Mouse (Mus musculus): Measurements from ENCODE around the gene Il20rb. TPM values are rescaled to one million over a fixed set of nuclear protein-coding genes. Genes with fewer than 3 reads are reported as not detected.

Gene Il20rb
- polyA plus RNA-seq, 1 experiment from 2014 or later = 2.2 TPM

- WGBS = 78% methylated on average over 1 of the region's 1 CpGs
- Histone ChIP-seq H3K4me1 (ENCODE audit: control insufficient read depth, insufficient read depth, low read length) (peaks cover 3% of the 10 kb centered on the region; the same call in 1 of the 2 replicates), H3K4me2 (ENCODE audit: low read depth, low read length) (no peak overlapping the region), H3K9me3 (replicated peaks; ENCODE audit: control insufficient read depth, low read length) (peaks cover 9% of the 10 kb centered on the region), H3K27ac (ENCODE audit: low read length) (no peak overlapping the region), H3K36me3 (ENCODE audit: control insufficient read depth, insufficient read depth) (peaks cover 2% of the 10 kb centered on the region; the same call in 1 of the 2 replicates), H3K27me3 (ENCODE audit: control insufficient read depth, insufficient read depth, low read length) (no peaks in the 10 kb centered on the region), H3K4me3 (ENCODE audit: low read length) (no peak overlapping the region), H3K9ac (ENCODE audit: low read length) (no peak overlapping the region)
- ATAC-seq (replicated peaks; ENCODE audit: extremely low read depth, insufficient read depth, low FRiP score) = no peak
Measured at GRCm38 (mm10) chr9:100474056-100474455, 12.5 kb downstream of the Il20rb start.

- Histone ChIP-seq H3K27ac (ENCODE audit: low read length) (no peak overlapping the region), H3K4me1 (ENCODE audit: control insufficient read depth, insufficient read depth, low read length) (peaks cover 3% of the 10 kb centered on the region; the same call in 1 of the 2 replicates), H3K4me3 (ENCODE audit: low read length) (no peak overlapping the region), H3K9ac (ENCODE audit: low read length) (no peak overlapping the region), H3K9me3 (replicated peaks; ENCODE audit: control insufficient read depth, low read length) (peaks cover 9% of the 10 kb centered on the region), H3K27me3 (ENCODE audit: control insufficient read depth, insufficient read depth, low read length) (no peaks in the 10 kb centered on the region), H3K36me3 (ENCODE audit: control insufficient read depth, insufficient read depth) (peaks cover 2% of the 10 kb centered on the region; the same call in 1 of the 2 replicates), H3K4me2 (ENCODE audit: low read depth, low read length) (no peak overlapping the region)
- WGBS = 73% methylated on average over 6 of the region's 6 CpGs
- no peak for ATAC-seq (replicated peaks; ENCODE audit: extremely low read depth, insufficient read depth, low FRiP score)
Measured at GRCm38 (mm10) chr9:100473361-100473760, 13.2 kb downstream of the Il20rb start.

- Histone ChIP-seq H3K27me3 (ENCODE audit: control insufficient read depth, insufficient read depth, low read length) (no peaks in the 10 kb centered on the region), H3K4me2 (ENCODE audit: low read depth, low read length) (no peak overlapping the region), H3K4me3 (ENCODE audit: low read length) (no peak overlapping the region), H3K9ac (ENCODE audit: low read length) (no peak overlapping the region), H3K27ac (ENCODE audit: low read length) (no peak overlapping the region), H3K9me3 (replicated peaks; ENCODE audit: control insufficient read depth, low read length) (peaks cover 9% of the 10 kb centered on the region), H3K36me3 (ENCODE audit: control insufficient read depth, insufficient read depth) (peaks cover 2% of the 10 kb centered on the region; the same call in 1 of the 2 replicates), H3K4me1 (ENCODE audit: control insufficient read depth, insufficient read depth, low read length) (peaks cover 3% of the 10 kb centered on the region; the same call in 1 of the 2 replicates)
- ATAC-seq (replicated peaks; ENCODE audit: extremely low read depth, insufficient read depth, low FRiP score) = no peak
- WGBS = 91% methylated on average over 8 of the region's 8 CpGs
Measured at GRCm38 (mm10) chr9:100472931-100473330, 13.7 kb downstream of the Il20rb start.

GRCm38 (mm10) chr9:100471605-100471953 is 15.0 kb downstream of the Il20rb start:
- ATAC-seq (replicated peaks; ENCODE audit: extremely low read depth, insufficient read depth, low FRiP score) = no peak
- no peak overlapping the region for H3K9ac ChIP-seq (ENCODE audit: low read length)
- H3K27me3 ChIP-seq (ENCODE audit: control insufficient read depth, insufficient read depth, low read length) = no peaks in the 10 kb centered on the region

GRCm38 (mm10) chr9:100470936-100471604 is 15.5 kb downstream of the Il20rb start:
- peaks cover 2% of the 10 kb centered on the region; the same call in 1 of the 2 replicates for H3K36me3 ChIP-seq (ENCODE audit: control insufficient read depth, insufficient read depth)
- H3K4me2 ChIP-seq (ENCODE audit: low read depth, low read length) = no peak overlapping the region
- no peak overlapping the region for H3K4me3 ChIP-seq (ENCODE audit: low read length)
- WGBS = 58% methylated on average over 8 of the region's 8 CpGs
- H3K27ac ChIP-seq (ENCODE audit: low read length) = peak overlapping the region; percentile 54; the same call in 1 of the 2 replicates
- H3K27me3 ChIP-seq (ENCODE audit: control insufficient read depth, insufficient read depth, low read length) = no peaks in the 10 kb centered on the region
- H3K9me3 ChIP-seq (replicated peaks; ENCODE audit: control insufficient read depth, low read length) = no peaks in the 10 kb centered on the region
- peaks cover 3% of the 10 kb centered on the region; the same call in 1 of the 2 replicates for H3K4me1 ChIP-seq (ENCODE audit: control insufficient read depth, insufficient read depth, low read length)
- no peak overlapping the region for H3K9ac ChIP-seq (ENCODE audit: low read length)
- ATAC-seq (replicated peaks; ENCODE audit: extremely low read depth, insufficient read depth, low FRiP score) = peak; percentile 39; the same call in 1 of the 2 replicates

More at GRCm38 (mm10) chr9:100471605-100471953, 15.0 kb downstream of the Il20rb start:
- Histone ChIP-seq H3K36me3 (ENCODE audit: control insufficient read depth, insufficient read depth) (peaks cover 2% of the 10 kb centered on the region; the same call in 1 of the 2 replicates), H3K4me3 (ENCODE audit: low read length) (no peak overlapping the region), H3K9me3 (replicated peaks; ENCODE audit: control insufficient read depth, low read length) (peaks cover under 1% of the 10 kb centered on the region; the same call in 1 of the 2 replicates), H3K27ac (ENCODE audit: low read length) (no peak overlapping the region), H3K4me1 (ENCODE audit: control insufficient read depth, insufficient read depth, low read length) (peaks cover 3% of the 10 kb centered on the region; the same call in 1 of the 2 replicates), H3K4me2 (ENCODE audit: low read depth, low read length) (no peak overlapping the region)
- 55% methylated on average over 4 of the region's 4 CpGs for WGBS

GRCm38 (mm10) chr9:100470228-100470627 is 16.4 kb downstream of the Il20rb start:
- Histone ChIP-seq H3K4me1 (ENCODE audit: control insufficient read depth, insufficient read depth, low read length) (peaks cover 3% of the 10 kb centered on the region; the same call in 1 of the 2 replicates), H3K9me3 (replicated peaks; ENCODE audit: control insufficient read depth, low read length) (no peaks in the 10 kb centered on the region), H3K36me3 (ENCODE audit: control insufficient read depth, insufficient read depth) (peaks cover 2% of the 10 kb centered on the region; the same call in 1 of the 2 replicates), H3K27me3 (ENCODE audit: control insufficient read depth, insufficient read depth, low read length) (no peaks in the 10 kb centered on the region), H3K9ac (ENCODE audit: low read length) (no peak overlapping the region), H3K27ac (ENCODE audit: low read length) (no peak overlapping the region), H3K4me3 (ENCODE audit: low read length) (no peak overlapping the region), H3K4me2 (ENCODE audit: low read depth, low read length) (no peak overlapping the region)
- WGBS = 56% methylated on average over 1 of the region's 1 CpGs
- ATAC-seq (replicated peaks; ENCODE audit: extremely low read depth, insufficient read depth, low FRiP score) = no peak

GRCm38 (mm10) chr9:100469681-100470080 is 16.9 kb downstream of the Il20rb start:
- no peak for ATAC-seq (replicated peaks; ENCODE audit: extremely low read depth, insufficient read depth, low FRiP score)
- H3K4me2 ChIP-seq (ENCODE audit: low read depth, low read length) = no peak overlapping the region
- no peak overlapping the region for H3K4me3 ChIP-seq (ENCODE audit: low read length)
- H3K27ac ChIP-seq (ENCODE audit: low read length) = no peak overlapping the region
- H3K9me3 ChIP-seq (replicated peaks; ENCODE audit: control insufficient read depth, low read length) = no peaks in the 10 kb centered on the region
- H3K27me3 ChIP-seq (ENCODE audit: control insufficient read depth, insufficient read depth, low read length) = no peaks in the 10 kb centered on the region
- peaks cover 2% of the 10 kb centered on the region; the same call in 1 of the 2 replicates for H3K36me3 ChIP-seq (ENCODE audit: control insufficient read depth, insufficient read depth)
- no peak overlapping the region for H3K9ac ChIP-seq (ENCODE audit: low read length)
- peaks cover 3% of the 10 kb centered on the region; the same call in 1 of the 2 replicates for H3K4me1 ChIP-seq (ENCODE audit: control insufficient read depth, insufficient read depth, low read length)
- WGBS = 83% methylated on average over 3 of the region's 3 CpGs

GRCm38 (mm10) chr9:100468151-100468550 is 18.4 kb downstream of the Il20rb start:
- Histone ChIP-seq H3K4me3 (ENCODE audit: low read length) (no peak overlapping the region), H3K4me1 (ENCODE audit: control insufficient read depth, insufficient read depth, low read length) (peaks cover 3% of the 10 kb centered on the region; the same call in 1 of the 2 replicates), H3K36me3 (ENCODE audit: control insufficient read depth, insufficient read depth) (peaks cover 2% of the 10 kb centered on the region; the same call in 1 of the 2 replicates), H3K9ac (ENCODE audit: low read length) (no peak overlapping the region), H3K27me3 (ENCODE audit: control insufficient read depth, insufficient read depth, low read length) (no peaks in the 10 kb centered on the region), H3K4me2 (ENCODE audit: low read depth, low read length) (no peak overlapping the region), H3K9me3 (replicated peaks; ENCODE audit: control insufficient read depth, low read length) (0 out of 2 replicates have a peak, but pooled peaks cover 3% of the 10 kb centered on the region), H3K27ac (ENCODE audit: low read length) (no peak overlapping the region)
- ATAC-seq (replicated peaks; ENCODE audit: extremely low read depth, insufficient read depth, low FRiP score) = no peak
- WGBS = 96% methylated on average over 8 of the region's 8 CpGs

GRCm38 (mm10) chr9:100467653-100468052 is 18.9 kb downstream of the Il20rb start:
- H3K36me3 ChIP-seq (ENCODE audit: control insufficient read depth, insufficient read depth) = peaks cover under 1% of the 10 kb centered on the region; the same call in 1 of the 2 replicates
- H3K27ac ChIP-seq (ENCODE audit: low read length) = no peak overlapping the region
- H3K4me1 ChIP-seq (ENCODE audit: control insufficient read depth, insufficient read depth, low read length) = peaks cover 3% of the 10 kb centered on the region; the same call in 1 of the 2 replicates
- ATAC-seq (replicated peaks; ENCODE audit: extremely low read depth, insufficient read depth, low FRiP score) = peak; percentile 20; the same call in 1 of the 2 replicates
- H3K9ac ChIP-seq (ENCODE audit: low read length) = no peak overlapping the region
- H3K27me3 ChIP-seq (ENCODE audit: control insufficient read depth, insufficient read depth, low read length) = no peaks in the 10 kb centered on the region
- H3K4me2 ChIP-seq (ENCODE audit: low read depth, low read length) = no peak overlapping the region
- no peak overlapping the region for H3K4me3 ChIP-seq (ENCODE audit: low read length)
- 0 out of 2 replicates have a peak, but pooled peaks cover 3% of the 10 kb centered on the region for H3K9me3 ChIP-seq (replicated peaks; ENCODE audit: control insufficient read depth, low read length)
- 53% methylated on average over 7 of the region's 7 CpGs for WGBS

All from heart, embryonic 16.5 days (tissue).